Mouse (Mus musculus): ENCODE measurements at regions not wholly inside any gene's neighbourhood (a gene's known extent, or its start where the extent isn't known, plus 50 kb on each side); places are given as distances from the start of the nearest gene placed in this dataset.

DNA sequence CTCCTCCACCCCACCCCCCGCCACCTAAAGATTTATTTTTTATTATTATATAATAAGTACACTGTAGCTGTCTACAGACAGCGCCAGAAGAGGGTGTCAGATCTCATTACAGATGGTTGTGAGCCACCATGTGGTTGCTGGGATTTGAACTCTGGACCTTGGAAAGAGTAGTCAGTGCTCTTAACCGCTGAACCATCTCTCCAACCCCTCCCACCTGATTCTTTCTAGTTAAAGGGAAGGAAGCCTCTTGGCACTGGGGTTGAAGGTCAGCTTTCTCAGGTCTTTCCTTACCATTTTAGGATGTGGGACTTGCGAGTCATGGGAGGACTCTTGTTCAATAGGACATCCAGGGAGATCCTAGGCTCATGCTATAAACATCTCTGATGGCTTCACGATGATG is 54.7 kb downstream of the Hes1 start:
- no peak for DNase-seq (ENCODE audit: low spot score)

- DNase-seq (ENCODE audit: low spot score) = no peak
Observed at GRCm38 (mm10) chr16:30120330-30121265, 56.4 kb downstream of the Hes1 start.

DNA sequence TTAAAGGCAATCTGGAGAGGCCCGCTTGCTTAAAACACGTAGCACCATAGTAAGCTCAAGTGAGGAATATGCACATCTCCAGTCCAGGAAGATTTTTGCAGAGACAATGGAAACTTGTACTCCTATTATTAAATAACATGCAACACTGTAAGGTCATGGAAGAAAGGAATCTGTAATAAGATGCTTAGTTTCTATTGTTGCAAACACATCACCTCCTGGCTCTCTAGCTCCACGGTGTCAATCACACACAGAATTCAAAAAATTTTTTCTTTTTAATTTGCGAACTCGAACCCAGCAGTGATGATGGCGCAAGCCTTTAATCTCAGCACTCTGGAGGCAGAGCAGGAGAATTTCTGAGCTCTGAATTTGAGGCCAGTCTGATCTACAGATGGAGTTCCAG is 57.4 kb downstream of the Hes1 start:
- DNase-seq (ENCODE audit: low spot score) = no peak

DNA sequence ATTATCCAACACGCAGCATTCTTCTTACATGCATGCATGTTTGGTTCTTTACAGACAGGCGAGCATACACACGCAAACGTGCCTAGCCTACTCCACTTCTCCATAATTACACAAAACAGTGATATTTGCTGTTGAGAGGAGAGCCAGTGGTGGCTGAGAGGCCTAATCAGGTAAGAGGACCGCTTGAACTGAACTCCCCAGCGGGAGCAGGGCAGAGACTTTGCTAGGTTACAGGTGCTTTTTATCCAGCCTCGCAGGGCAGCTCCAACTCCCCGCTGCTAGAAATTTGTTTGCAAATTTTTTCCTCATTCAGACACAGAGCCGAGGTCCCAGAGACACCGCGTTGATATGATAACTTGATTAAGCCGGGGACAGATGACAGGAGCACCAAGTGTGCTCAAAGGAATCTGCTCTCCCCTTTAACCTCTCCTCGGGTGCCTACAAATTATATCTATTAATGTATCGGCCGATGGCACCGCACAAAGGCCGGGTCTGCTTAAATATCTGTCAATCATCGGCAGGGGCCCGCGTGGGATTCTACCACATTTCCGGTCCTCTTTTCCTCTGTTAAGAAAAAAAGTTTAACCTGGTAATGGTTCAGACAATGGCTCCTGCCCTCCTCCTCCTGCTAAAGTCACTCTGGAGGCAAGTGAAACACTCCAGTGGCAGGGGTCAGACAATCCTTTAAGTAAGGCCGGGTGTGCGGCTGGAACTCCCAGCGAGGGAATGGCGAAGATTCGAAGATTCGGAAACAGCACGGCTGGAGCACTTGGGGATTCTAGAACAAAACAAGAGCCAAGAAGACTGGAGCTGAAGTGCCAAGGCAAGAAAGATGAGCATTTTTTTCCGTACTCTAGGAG is 58.3 kb downstream of the Hes1 start:
- no peak for DNase-seq (ENCODE audit: low spot score)

- DNase-seq (ENCODE audit: low spot score) = no peak
Observed at GRCm38 (mm10) chr16:30127015-30127414, 62.8 kb downstream of the Hes1 start.

- DNase-seq (ENCODE audit: low spot score) = no peak
Observed at GRCm38 (mm10) chr16:30128787-30129186, 64.6 kb downstream of the Hes1 start.

DNA sequence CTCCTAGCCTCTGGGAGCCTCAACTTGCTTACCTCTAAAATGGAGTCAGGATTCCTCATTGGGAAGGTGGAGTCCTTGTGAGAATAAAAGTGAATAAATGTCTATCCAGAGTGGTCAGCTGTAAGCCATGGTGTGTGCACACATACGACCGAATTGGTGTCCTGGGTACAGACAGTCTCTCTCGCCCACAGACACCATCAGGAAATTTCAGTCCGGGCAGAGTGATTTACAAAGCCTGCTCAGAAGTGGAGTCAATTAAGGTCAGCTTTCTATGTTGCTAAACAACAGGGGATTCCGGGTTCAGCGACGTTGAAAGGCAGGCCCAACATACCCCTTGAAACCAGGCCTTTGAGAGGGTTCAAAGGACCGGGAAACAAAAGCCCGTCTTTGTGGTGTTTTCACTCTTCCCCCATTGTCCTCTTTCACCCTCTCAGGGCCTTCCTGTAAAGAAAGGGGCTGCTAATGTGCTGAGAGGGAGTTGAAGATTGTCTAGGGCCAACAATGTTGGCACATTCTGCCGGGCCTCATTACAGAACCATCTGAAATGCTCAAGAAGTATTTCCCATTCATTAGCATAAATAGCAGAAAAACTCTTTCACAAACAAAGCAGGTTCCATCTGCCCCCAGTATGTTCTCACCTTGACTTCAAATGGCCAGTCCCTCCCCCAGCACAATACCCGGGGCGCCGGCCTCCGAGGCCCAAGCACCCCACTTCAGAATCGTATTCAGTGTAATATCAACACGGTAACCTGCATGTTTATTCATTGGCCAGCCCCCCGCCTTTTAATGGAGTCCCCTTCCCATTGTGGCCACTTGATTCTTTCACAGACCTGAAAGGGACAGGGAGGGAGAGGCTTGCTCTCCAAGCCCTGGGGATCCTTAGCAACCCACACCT is 65.3 kb downstream of the Hes1 start:
- DNase-seq (ENCODE audit: low spot score) = no peak

DNA sequence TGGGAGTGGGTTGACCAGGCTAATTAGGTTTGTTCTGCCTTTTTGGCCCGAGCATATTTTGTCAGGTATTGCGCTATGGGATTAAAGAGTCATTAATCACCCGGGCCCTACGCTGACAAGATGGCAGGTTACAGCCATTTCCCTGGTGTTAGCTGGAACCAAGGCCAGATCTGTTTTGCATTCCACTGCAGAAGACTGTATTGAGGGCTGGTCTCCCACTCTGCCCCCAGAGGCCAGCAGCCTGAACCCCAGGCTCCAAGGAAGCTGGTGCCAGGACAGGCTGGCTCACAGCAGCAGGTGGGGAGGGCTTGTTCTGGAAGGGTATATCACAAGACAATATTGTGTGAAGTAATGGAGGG is 65.9 kb downstream of the Hes1 start:
- no peak for DNase-seq (ENCODE audit: low spot score)

GRCm38 (mm10) chr16:30132086-30132485 is 67.9 kb downstream of the Hes1 start:
- DNase-seq (ENCODE audit: low spot score) = no peak

- no peak for DNase-seq (ENCODE audit: low spot score)
Observed at GRCm38 (mm10) chr16:30134642-30135165, 70.5 kb downstream of the Hes1 start.

- DNase-seq (ENCODE audit: low spot score) = no peak
Observed at GRCm38 (mm10) chr16:30136849-30137248, 72.7 kb downstream of the Hes1 start.

GRCm38 (mm10) chr16:30137812-30138211 is 73.6 kb downstream of the Hes1 start:
- DNase-seq (ENCODE audit: low spot score) = no peak

DNA sequence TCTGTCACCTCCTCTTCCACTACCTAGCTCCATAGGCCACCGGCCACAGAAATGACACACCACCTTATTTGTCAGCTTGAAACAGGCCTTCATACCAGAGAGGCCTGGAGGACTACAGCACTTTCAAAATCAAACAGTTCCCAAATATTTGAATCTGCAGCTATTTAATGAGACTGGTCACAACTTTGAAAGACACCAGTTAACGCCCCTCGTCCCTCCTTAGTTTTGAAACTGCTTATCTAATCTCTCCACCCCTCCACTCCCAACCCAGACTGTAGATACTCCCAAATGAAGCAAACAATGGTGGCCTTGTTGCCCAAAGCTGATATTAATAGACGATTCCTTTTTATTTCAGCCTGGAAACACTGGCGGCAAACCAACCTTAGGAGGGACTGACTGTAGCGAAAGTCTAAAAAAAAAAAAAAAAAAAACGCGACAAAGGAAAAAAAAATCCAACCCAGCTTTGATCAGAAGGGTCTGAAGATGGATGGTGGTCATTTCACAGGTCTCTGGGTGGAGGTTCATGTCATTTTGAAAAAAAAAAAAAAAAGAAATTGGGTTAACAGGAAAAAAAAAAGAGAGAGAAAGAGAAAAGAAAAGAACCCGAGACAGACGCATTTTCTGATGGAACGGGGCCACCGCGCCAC is 80.8 kb downstream of the Hes1 start:
- DNase-seq (ENCODE audit: low spot score) = no peak

DNA sequence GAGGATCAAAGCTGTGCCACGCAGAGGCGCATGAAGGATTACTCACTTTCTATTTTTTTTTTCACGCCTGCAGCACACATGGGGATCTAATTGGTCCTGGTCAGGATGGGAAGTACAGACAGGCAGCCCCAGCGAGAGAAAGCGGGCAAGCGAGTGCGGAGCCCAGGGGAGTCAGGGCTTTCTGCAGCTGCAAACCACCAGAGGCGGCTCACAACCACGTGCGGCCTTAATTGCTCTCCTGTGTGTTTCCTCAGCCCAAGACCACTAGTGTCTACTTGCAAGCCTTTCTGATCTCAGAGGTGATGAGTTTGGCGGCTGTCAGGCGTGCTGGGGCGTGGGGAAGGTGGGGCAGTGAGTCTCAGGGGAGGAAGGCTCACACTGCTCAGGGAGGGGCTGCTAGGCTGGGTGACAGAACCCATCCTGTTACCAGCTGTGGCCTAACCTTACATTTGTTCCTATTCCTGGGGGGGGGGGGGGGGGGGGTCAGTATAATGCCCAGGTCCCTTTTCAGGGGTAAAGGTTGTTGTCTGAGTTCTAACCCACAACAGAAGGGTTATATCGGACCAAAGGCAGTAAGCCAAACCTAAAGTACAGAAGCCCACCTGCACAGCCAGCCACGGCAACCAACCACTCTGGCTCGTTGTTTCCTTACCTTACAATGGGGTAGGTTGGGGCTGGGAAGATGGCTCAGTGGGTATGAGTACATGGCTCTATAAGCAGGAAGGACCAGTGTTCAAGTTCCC is 81.5 kb downstream of the Hes1 start:
- peak; percentile 25 for DNase-seq (ENCODE audit: low spot score)

- no peak for DNase-seq (ENCODE audit: low spot score)
Observed at GRCm38 (mm10) chr16:30146208-30146525, 82.0 kb downstream of the Hes1 start.

DNA sequence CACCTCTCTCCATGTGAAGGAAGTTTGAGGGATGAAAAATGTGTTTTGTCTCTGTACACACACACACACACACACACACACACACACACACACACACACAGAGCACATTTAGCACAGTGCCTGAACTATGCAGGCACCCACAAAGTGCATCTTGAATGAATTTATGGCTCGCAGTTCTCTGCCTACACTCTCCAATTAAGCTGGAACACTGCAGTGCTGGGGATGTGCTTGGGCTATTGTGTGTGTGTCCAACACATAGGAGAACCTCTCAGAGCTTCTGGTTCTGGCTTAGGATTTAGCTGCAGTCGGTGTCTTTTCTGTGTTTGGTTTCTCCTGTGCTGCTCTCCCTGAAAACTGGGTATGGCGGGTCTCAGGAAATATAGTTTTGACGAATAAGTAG is 83.1 kb downstream of the Hes1 start:
- no peak for DNase-seq (ENCODE audit: low spot score)

DNA sequence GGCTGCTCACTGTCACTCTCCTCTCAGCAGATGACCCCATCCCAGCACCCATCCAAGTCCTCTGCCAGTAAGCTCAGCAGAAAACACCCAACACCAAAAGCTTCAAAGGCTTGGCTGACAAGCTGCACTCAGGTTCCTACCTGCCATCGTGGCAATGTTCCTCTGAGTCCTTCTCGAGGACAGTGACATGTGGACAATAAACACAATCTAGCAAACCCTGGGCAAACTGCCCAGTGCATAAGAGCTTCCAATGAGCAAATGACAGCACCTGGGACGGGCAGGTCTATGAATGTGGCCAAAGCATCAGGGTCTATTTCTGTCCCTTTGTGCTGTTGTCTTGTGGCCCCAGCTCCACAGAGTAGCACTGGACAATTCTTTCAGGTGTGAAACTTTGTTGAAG is 86.9 kb downstream of the Hes1 start:
- DNase-seq (ENCODE audit: low spot score) = no peak

GRCm38 (mm10) chr16:30155070-30155469 is 90.9 kb downstream of the Hes1 start:
- DNase-seq (ENCODE audit: low spot score) = no peak

DNA sequence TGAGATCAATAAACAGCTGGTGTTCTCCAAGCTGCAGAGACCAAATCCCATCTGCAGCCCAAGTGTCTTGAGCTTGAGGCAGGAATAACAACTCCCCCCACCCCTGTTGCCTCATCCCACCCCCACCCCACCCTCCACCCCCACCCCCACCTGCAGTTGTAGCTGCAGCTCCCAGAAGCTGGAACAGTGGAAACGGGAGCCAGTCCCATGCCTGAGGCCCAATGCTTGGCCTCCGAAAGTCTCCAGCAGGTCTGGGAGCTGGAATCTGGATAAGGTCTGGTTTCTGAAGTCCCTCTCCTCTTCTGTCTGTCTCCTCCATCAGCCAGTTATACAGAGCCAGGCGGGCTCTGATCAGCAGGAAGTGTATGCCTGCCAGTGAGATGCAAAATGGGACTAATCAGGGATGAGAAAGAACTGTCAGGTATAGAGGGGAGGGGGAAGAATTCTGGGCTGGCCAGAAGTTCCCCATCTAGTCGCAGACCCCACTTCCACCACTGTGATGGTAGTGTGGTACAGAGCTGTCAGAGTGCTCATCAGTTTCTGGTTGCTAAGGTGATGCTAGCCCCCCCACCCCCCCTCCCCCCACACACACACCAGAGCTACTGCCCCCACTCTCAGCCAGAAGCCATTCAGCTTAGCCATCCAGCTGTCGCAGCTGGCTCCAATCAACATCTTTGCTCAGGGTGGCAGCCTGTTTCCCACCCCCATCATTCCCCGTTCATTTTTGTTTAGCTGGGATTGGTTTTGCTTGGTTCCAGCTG is 91.5 kb downstream of the Hes1 start:
- no peak for DNase-seq (ENCODE audit: low spot score)

- no peak for DNase-seq (ENCODE audit: low spot score)
Observed at GRCm38 (mm10) chr16:30158184-30158583, 94.0 kb downstream of the Hes1 start.
